Mouse (Mus musculus): ENCODE results near the gene Ndufaf5. TPM values are rescaled to one million over a fixed set of nuclear protein-coding genes. Genes with fewer than 3 reads are reported as not detected.

Ndufaf5 gene
- polyA plus RNA-seq, 1 experiment from 2014 or later = 34.0 TPM

GRCm38 (mm10) chr2:140214519-140215027, 44.1 kb downstream of the Ndufaf5 start:
- peaks cover 8% of the 10 kb centered on the region for H3K4me1 ChIP-seq (replicated peaks)
- no peaks in the 10 kb centered on the region for H3K36me3 ChIP-seq
- 86% methylated on average over 4 of the region's 4 CpGs for WGBS

DNA sequence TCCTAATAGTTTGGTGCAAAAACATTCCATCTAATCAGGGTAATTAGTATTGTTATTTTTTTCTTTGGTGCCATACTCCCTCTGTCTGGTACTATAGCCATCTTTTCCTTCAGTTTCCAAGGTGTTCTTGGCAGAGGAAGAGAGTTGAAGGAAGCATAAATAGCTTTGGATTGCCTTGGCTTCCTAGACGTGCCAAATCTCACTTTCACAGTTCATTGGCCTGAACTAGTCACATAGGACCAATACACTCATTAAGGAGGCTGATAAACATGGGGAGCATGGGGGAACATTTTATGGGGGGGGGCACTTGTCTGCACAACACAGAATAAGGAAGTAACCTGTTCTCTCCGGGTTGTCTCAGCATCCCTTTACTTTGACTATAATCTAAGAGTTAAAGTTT, 45.0 kb downstream of the Ndufaf5 start:
- no peak overlapping the region for H3K4me3 ChIP-seq
- no peaks in the 10 kb centered on the region; the same call in 1 of the 2 replicates for H3K4me1 ChIP-seq (replicated peaks)
- no peak overlapping the region for H3K9ac ChIP-seq
- no peak overlapping the region for H3K27ac ChIP-seq (ENCODE audit: poor library complexity, severe bottlenecking)
- no peak overlapping the region for H3K4me2 ChIP-seq
- no peaks in the 10 kb centered on the region for H3K9me3 ChIP-seq (replicated peaks)
- H3K27me3 ChIP-seq (replicated peaks) = no peaks in the 10 kb centered on the region
- WGBS = 67% methylated on average over 2 of the region's 2 CpGs
- no peaks in the 10 kb centered on the region for H3K36me3 ChIP-seq
- ATAC-seq (ENCODE audit: insufficient number of reproducible peaks, low FRiP score) = no peak

More at GRCm38 (mm10) chr2:140214519-140215027, 44.1 kb downstream of the Ndufaf5 start:
- H3K9ac ChIP-seq = no peak overlapping the region
- no peak overlapping the region for H3K4me2 ChIP-seq
- H3K27ac ChIP-seq (ENCODE audit: poor library complexity, severe bottlenecking) = no peak overlapping the region
- no peak for ATAC-seq (ENCODE audit: insufficient number of reproducible peaks, low FRiP score)
- H3K27me3 ChIP-seq (replicated peaks) = no peaks in the 10 kb centered on the region
- H3K4me3 ChIP-seq = no peak overlapping the region
- no peaks in the 10 kb centered on the region for H3K9me3 ChIP-seq (replicated peaks)

DNA sequence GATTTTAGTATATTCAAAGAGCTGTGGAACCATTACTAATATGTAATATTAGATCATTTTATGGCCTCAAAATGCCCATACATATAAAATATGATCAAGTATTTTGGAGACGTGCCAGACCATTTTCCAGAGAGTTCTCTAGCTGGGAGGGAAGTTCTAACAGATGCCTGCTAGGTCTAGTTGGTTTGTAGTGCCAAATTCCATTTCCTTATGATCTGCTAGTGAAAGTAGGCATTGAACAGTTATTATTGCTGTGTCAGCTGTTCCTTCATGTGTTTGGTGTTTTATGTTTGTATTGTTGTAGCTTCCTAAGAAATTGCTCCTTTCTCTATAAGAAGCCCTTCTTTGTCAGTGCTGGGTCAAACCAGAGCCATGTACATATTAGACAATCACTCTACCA, 45.5 kb downstream of the Ndufaf5 start:
- Histone ChIP-seq H3K9ac (no peak overlapping the region), H3K27ac (ENCODE audit: poor library complexity, severe bottlenecking) (no peak overlapping the region), H3K4me3 (no peak overlapping the region), H3K4me2 (no peak overlapping the region), H3K4me1 (replicated peaks) (no peaks in the 10 kb centered on the region), H3K27me3 (replicated peaks) (no peaks in the 10 kb centered on the region), H3K9me3 (replicated peaks) (no peaks in the 10 kb centered on the region), H3K36me3 (no peaks in the 10 kb centered on the region)
- no peak for ATAC-seq (ENCODE audit: insufficient number of reproducible peaks, low FRiP score)
- WGBS = 71% methylated on average over 1 of the region's 1 CpGs

DNA sequence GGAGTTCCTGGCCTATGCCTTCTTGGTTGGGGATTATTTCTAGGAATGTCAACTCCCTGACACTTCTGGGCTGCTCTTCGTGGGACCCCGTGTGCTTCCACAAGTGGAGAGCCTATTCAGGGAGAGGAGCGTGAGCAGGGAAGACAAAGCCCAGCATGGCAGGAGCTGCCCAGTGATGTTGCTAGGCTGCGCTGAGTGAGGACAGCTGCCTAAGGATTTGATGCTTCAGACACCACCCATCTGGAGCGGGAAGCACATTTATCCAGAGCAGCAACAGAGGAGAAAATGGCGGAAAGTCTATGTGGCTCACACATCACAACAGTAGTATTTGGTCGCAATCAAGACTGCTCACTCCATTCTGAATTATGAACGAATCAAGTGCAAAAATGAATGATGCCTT, 49.9 kb downstream of the Ndufaf5 start:
- Histone ChIP-seq H3K4me1 (replicated peaks) (no peaks in the 10 kb centered on the region), H3K4me3 (no peak overlapping the region), H3K27me3 (replicated peaks) (no peaks in the 10 kb centered on the region), H3K27ac (ENCODE audit: poor library complexity, severe bottlenecking) (no peak overlapping the region), H3K9ac (no peak overlapping the region), H3K4me2 (no peak overlapping the region), H3K36me3 (no peaks in the 10 kb centered on the region), H3K9me3 (replicated peaks) (0 out of 2 replicates have a peak, but pooled peaks cover 3% of the 10 kb centered on the region)
- ATAC-seq (ENCODE audit: insufficient number of reproducible peaks, low FRiP score) = no peak
- 52% methylated on average over 8 of the region's 8 CpGs for WGBS

DNA sequence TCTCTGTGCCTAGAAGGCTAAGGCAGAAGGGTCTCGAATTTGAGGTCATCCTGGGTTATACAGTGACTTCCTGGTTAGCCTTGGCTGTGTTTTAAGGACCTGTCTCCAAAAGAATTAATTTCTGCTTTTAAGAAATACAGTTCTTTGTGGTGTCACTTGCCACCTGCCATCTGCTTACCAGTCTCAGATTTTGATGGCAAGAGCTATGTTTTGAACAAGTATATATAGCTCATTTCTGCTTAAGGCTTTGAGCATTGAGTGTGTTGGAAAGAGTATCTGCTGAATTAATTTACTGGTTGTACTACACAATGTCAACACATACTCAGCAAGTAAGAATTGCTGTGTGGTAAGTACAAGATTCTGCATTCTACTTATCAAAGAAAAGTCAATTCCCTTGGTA, 59.8 kb downstream of the Ndufaf5 start:
- no peak for ATAC-seq (ENCODE audit: insufficient number of reproducible peaks, low FRiP score)
- Histone ChIP-seq H3K27me3 (replicated peaks) (no peaks in the 10 kb centered on the region), H3K4me1 (replicated peaks) (no peaks in the 10 kb centered on the region), H3K4me3 (no peak overlapping the region), H3K4me2 (no peak overlapping the region), H3K27ac (ENCODE audit: poor library complexity, severe bottlenecking) (no peak overlapping the region), H3K9ac (no peak overlapping the region), H3K36me3 (no peaks in the 10 kb centered on the region), H3K9me3 (replicated peaks) (no peaks in the 10 kb centered on the region)
- 54% methylated on average over 1 of the region's 1 CpGs for WGBS

DNA sequence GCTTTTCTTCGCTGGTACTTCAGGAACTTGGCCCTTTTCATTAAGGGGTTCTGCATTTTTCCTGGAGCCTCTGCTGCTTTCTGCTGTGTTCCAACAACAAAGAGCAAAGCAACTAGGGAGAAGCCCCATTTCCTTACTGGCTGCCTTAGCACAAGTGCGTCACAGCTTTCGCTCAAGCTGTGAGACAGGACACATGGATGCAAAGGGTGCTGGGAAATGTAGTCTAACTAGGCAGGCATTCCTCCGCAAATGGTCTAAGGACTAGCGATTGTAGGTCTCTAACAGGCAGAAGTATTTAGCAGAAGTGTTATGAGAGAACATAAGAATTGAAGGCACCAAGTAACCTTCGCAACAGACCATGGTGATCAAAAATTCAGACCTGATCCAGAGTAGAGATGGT, 66.8 kb downstream of the Ndufaf5 start:
- WGBS = 45% methylated on average over 6 of the region's 6 CpGs
- Histone ChIP-seq H3K27ac (ENCODE audit: poor library complexity, severe bottlenecking) (no peak overlapping the region), H3K9ac (no peak overlapping the region), H3K4me3 (no peak overlapping the region), H3K27me3 (replicated peaks) (no peaks in the 10 kb centered on the region), H3K4me1 (replicated peaks) (no peaks in the 10 kb centered on the region), H3K4me2 (0 out of 2 replicates have a peak overlapping the region, but pooled peaks have one; percentile 21), H3K36me3 (no peaks in the 10 kb centered on the region), H3K9me3 (replicated peaks) (no peaks in the 10 kb centered on the region)
- no peak for ATAC-seq (ENCODE audit: insufficient number of reproducible peaks, low FRiP score)

DNA sequence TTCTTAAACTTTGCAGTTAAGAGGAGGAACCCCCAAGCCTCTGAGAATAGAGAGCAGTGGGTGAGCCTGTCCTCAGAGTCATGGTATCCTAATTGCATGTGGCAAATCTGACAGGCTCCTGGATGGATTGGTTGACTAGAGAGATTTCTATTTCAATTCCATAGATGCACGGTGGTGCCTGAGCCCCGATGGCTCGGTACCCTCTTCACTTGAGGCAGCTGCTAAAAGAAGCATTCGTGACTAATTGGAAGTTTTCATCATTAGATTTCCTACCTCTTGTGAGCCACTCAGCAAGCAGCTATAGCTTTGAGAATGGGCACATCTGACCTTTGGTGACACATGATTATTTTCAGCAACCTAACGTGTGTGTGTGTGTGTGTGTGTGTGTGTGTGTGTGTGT, 71.9 kb downstream of the Ndufaf5 start:
- Histone ChIP-seq H3K36me3 (no peaks in the 10 kb centered on the region), H3K27me3 (replicated peaks) (no peaks in the 10 kb centered on the region), H3K27ac (ENCODE audit: poor library complexity, severe bottlenecking) (no peak overlapping the region), H3K4me3 (no peak overlapping the region), H3K4me2 (no peak overlapping the region), H3K4me1 (replicated peaks) (0 out of 2 replicates have a peak, but pooled peaks cover 4% of the 10 kb centered on the region), H3K9ac (no peak overlapping the region), H3K9me3 (replicated peaks) (no peaks in the 10 kb centered on the region)
- no peak for ATAC-seq (ENCODE audit: insufficient number of reproducible peaks, low FRiP score)
- WGBS = 69% methylated on average over 5 of the region's 5 CpGs

- Histone ChIP-seq H3K9ac (no peak overlapping the region), H3K36me3 (no peaks in the 10 kb centered on the region), H3K4me2 (no peak overlapping the region), H3K4me1 (replicated peaks) (0 out of 2 replicates have a peak, but pooled peaks cover 4% of the 10 kb centered on the region), H3K27me3 (replicated peaks) (no peaks in the 10 kb centered on the region), H3K4me3 (no peak overlapping the region), H3K27ac (ENCODE audit: poor library complexity, severe bottlenecking) (no peak overlapping the region), H3K9me3 (replicated peaks) (no peaks in the 10 kb centered on the region)
- 93% methylated on average over 5 of the region's 5 CpGs for WGBS
- ATAC-seq (ENCODE audit: insufficient number of reproducible peaks, low FRiP score) = no peak
Observed at GRCm38 (mm10) chr2:140243105-140243504, 72.7 kb downstream of the Ndufaf5 start.

Other genes with a start within 250 kb of the Ndufaf5 start
- 13.4 and 14.7 TPM in 2 replicates for gene Tasp1, start 103.8 kb upstream of the Ndufaf5 start, polyA plus RNA-seq (2016; fragmentation: Nextera tagmentation; extraction: Ambion mirVana)
- gene Gm17374, start 18.6 kb upstream of the Ndufaf5 start, polyA plus RNA-seq (2016; fragmentation: Nextera tagmentation; extraction: Ambion mirVana) = not detected in 2 replicates
- gene Esf1, start 85 bp upstream of the Ndufaf5 start, polyA plus RNA-seq (2016; fragmentation: Nextera tagmentation; extraction: Ambion mirVana) = 20.1 and 20.4 TPM in 2 replicates
- gene Sel1l2, start 219.1 kb downstream of the Ndufaf5 start, polyA plus RNA-seq (2016; fragmentation: Nextera tagmentation; extraction: Ambion mirVana) = not detected in 2 replicates
- gene Macrod2, start 224.7 kb downstream of the Ndufaf5 start, polyA plus RNA-seq (2016; fragmentation: Nextera tagmentation; extraction: Ambion mirVana) = 22.7 and 24.9 TPM in 2 replicates